Comparison of ENCODE assay signal across 23 mouse cellular contexts in the genomic region with DNA sequence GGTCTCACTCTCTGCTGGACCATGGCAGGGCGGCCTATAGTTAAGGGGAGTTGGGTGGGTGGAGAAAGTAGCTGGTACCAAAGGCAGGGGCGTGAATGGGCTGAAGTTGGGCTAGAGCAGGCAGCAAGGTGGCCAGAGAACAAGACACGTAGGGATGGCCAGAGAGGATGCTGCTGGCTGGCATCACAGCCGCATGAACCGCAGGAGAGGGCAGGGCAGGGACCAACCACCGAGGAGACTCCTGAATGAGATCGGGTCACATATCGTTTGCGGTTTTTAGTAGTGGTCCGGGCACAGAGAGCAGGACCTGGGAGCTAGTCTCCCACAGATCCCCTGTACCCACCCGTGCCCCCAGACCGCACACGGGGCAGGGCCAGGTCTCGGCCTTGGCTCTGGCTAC. TPM values are rescaled to one million over a fixed set of nuclear protein-coding genes. Genes with fewer than 3 reads are reported as not detected.
"Had no signal": no experiment of that assay in that cellular context is flagged by ENCODE, and none has a peak within 500 bp of the region (broad histone marks: within the 10 kb centered on the region; RNA-seq: fewer than 3 reads in every experiment).

No protein-coding gene starts in this region.

- DNase-seq: heart, postnatal 10 days; heart, postnatal 36 days; heart, postnatal 4 days; kidney, adult 11 months; kidney, adult 18-20 months; kidney, adult 8-10 months; kidney, adult 9 months; kidney, postnatal 36 days; kidney, postnatal 4 days; layer of hippocampus, adult 9-11 months; layer of hippocampus, postnatal 36 days had no signal

RNA-seq across cellular contexts. Expression of a gene that starts 13.2 kb away (rescaled TPM):
- total RNA-seq: heart, postnatal 10 days; heart, postnatal 25 days; heart, postnatal 36 days; heart, postnatal 4 days; hematopoietic stem cell, adult 5-6 weeks; hindbrain, postnatal 0 days; layer of hippocampus, adult 18-20 months; layer of hippocampus, adult 2 months; layer of hippocampus, adult 8-10 months; layer of hippocampus, postnatal 10 days; layer of hippocampus, postnatal 14 days; layer of hippocampus, postnatal 25 days; layer of hippocampus, postnatal 36 days; left cerebral cortex, adult 18-20 months; left cerebral cortex, adult 2 months; left cerebral cortex, adult 8-10 months had no signal

RNA-seq across cellular contexts. Expression of a gene that starts 33.4 kb away (rescaled TPM):
- total RNA-seq: heart, postnatal 25 days; heart, postnatal 36 days; heart, postnatal 4 days; hematopoietic stem cell, adult 5-6 weeks; hindbrain, postnatal 0 days; layer of hippocampus, adult 18-20 months; layer of hippocampus, adult 2 months; layer of hippocampus, adult 8-10 months; layer of hippocampus, postnatal 10 days; layer of hippocampus, postnatal 14 days; layer of hippocampus, postnatal 25 days; layer of hippocampus, postnatal 36 days; left cerebral cortex, adult 18-20 months; left cerebral cortex, adult 2 months; left cerebral cortex, adult 8-10 months had no signal
